Mouse (Mus musculus): Measurements from ENCODE around the gene Scgb1a1.

DNA sequence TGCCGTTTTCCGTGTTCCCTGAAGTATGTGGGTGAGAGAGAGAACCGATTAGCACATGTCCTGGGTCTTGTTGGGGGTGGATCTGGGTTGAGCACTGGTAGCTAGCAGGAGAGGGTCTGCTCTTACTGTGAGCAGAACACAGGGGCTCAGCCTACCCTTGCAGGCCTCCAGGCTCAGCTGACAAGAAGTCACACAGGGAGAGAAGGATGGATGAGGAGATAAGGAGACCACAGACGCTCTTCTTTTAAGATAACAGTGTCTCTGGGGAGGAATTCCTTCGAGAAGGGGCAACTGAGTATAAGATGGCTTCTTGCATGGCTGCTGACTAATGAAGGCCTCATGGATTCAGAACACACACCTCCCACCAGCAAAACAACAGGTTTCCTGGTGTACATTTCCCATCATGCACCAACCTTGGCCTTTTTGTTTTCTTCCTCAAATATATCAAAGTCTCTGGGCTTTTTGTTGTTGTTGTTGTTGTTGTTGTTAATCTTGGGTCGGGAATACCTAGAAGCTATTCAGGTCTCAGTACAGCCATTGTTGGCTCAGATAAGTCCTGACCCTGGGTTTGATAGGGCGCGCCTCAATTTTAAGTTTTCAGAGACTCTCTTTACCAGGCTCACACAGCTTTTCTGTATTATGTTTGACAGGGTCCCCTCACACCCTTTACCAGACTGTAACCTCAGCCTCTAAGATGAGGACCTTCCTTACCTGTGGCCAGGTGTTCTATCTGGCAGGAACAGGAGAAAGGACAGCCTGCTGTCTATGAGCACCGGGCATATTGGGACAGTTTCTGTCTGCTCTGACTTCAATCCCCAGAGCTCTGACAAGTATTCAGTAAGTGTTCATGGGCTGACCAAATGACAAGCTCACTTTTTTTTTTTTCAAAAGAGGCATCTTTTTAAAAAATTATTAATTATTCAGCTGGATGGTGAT, 37.2 kb downstream of the Scgb1a1 start:
- TF ChIP-seq CTCF (IDR thresholded peaks at IDR 0.05; ENCODE audit: borderline replicate concordance, control insufficient read depth, extremely low read depth, insufficient read depth, low read length, poor library complexity) (no peak), POLR2A (IDR thresholded peaks at IDR 0.05; ENCODE audit: control insufficient read depth, extremely low read depth, insufficient read depth, low read length, poor library complexity) (no peak)
